In the genomic region with DNA sequence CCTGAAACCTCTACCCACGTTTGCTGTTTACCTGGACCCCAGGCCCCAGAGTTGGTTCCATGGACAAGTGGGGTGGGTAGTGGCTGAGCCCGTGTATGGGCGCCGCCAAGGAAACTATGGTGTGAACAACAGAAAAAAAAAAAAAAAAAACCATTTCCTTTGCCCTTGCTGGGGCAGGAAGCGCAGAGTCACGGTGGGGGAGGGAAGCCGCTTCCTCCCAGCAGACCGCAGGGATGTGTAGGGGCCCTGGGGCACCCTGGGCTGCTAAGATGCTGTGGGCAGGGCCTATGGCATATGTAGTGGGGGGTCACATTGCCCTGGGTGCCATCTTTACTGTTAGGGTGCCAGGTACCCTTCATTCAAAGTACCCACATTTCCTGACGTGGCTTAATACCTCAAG, we compare ENCODE assay signal across 12 mouse cellular contexts. TPM values are rescaled to one million over a fixed set of nuclear protein-coding genes. Genes with fewer than 3 reads are reported as not detected.
DNase-seq lines count a peak whose midpoint lies in the region; ATAC-seq and TF ChIP-seq lines count a peak whose summit lies in the region.
"Had no signal": no experiment of that assay in that cellular context is flagged by ENCODE, and none has a peak within 500 bp of the region (broad histone marks: within the 10 kb centered on the region; RNA-seq: fewer than 3 reads in every experiment).

No protein-coding gene starts in this region.

- no peaks in the 10 kb centered on the region for H3K4me1 ChIP-seq in lung, postnatal 0 days (ENCODE audit: insufficient read depth, low read depth, low read length)
- peaks cover 39% of the 10 kb centered on the region for H3K4me1 ChIP-seq in liver, embryonic 12.5 days
- H3K4me1 ChIP-seq: stomach, embryonic 15.5 days had no signal

- ATAC-seq in lung, postnatal 0 days: peak; percentile 44; the same call in 1 of the 2 replicates
- peak; percentile 33; the same call in 1 of the 2 replicates for ATAC-seq in liver, embryonic 12.5 days

- no peaks in the 10 kb centered on the region for H3K9me3 ChIP-seq in lung, postnatal 0 days (ENCODE audit: low read length)
- H3K9me3 ChIP-seq in liver, embryonic 12.5 days (replicated peaks): no peaks in the 10 kb centered on the region
- H3K9me3 ChIP-seq: stomach, embryonic 15.5 days had no signal

- H3K9ac ChIP-seq in lung, postnatal 0 days (replicated peaks; ENCODE audit: low read depth): no peak overlapping the region
- no peak overlapping the region for H3K9ac ChIP-seq in liver, embryonic 12.5 days
- H3K9ac ChIP-seq: stomach, embryonic 15.5 days had no signal

- WGBS in lung, postnatal 0 days: 59% methylated on average over 9 of the region's 9 CpGs
- 22% methylated on average over 9 of the region's 9 CpGs for WGBS in liver, embryonic 12.5 days (ENCODE audit: insufficient replicate concordance)

- no peak for TF ChIP-seq EP300 in lung, postnatal 0 days (IDR thresholded peaks at IDR 0.05)

- no peak overlapping the region for H3K4me2 ChIP-seq in lung, postnatal 0 days (replicated peaks; ENCODE audit: low read depth, low read length)
- peak overlapping the region; percentile 48 for H3K4me2 ChIP-seq in liver, embryonic 12.5 days
- H3K4me2 ChIP-seq: stomach, embryonic 15.5 days had no signal

- no peaks in the 10 kb centered on the region for H3K27me3 ChIP-seq in lung, postnatal 0 days (replicated peaks; ENCODE audit: insufficient read depth, low read length)
- H3K27me3 ChIP-seq in liver, embryonic 12.5 days (replicated peaks): no peaks in the 10 kb centered on the region
- H3K27me3 ChIP-seq: stomach, embryonic 15.5 days had no signal

- no peak for TF ChIP-seq CTCF in lung, postnatal 0 days (IDR thresholded peaks at IDR 0.05)

- no peak overlapping the region for H3K27ac ChIP-seq in lung, postnatal 0 days (ENCODE audit: low read length)
- 0 out of 2 replicates have a peak overlapping the region, but pooled peaks have one; percentile 28 for H3K27ac ChIP-seq in liver, embryonic 12.5 days
- H3K27ac ChIP-seq: left cerebral cortex, adult 2 months; stomach, embryonic 15.5 days had no signal

- H3K36me3 ChIP-seq in lung, postnatal 0 days (ENCODE audit: insufficient read depth, low read length): no peaks in the 10 kb centered on the region
- peaks cover 13% of the 10 kb centered on the region; the same call in 1 of the 2 replicates for H3K36me3 ChIP-seq in liver, embryonic 12.5 days
- H3K36me3 ChIP-seq: stomach, embryonic 15.5 days had no signal

- DNase-seq in lung, postnatal 0 days (ENCODE audit: low spot score): no peak
- no peak for DNase-seq in lung, postnatal 10 days
- peak; percentile 75 to 80 for DNase-seq in natural killer cell, adult 2 months (ENCODE audit: low spot score in 2 of 2)
- no peak for DNase-seq in cerebellum, adult 11-12 months
- no peak for DNase-seq in yolk sac, embryonic 10.5 days (ENCODE audit: low spot score)
- no peak for DNase-seq in testis, postnatal 14 days (ENCODE audit: low spot score)
- no peak for DNase-seq in frontal cortex, postnatal 14 days (ENCODE audit: low spot score in 2 of 2)
- DNase-seq: adrenal gland, postnatal 25 days; kidney, adult 11 months had no signal

- H3K4me3 ChIP-seq in lung, postnatal 0 days (ENCODE audit: low read depth, low read length): no peak overlapping the region
- H3K4me3 ChIP-seq in liver, embryonic 12.5 days: 0 out of 2 replicates have a peak overlapping the region, but pooled peaks have one; percentile 12
- H3K4me3 ChIP-seq: left cerebral cortex, adult 2 months; stomach, embryonic 15.5 days had no signal

RNA-seq across cellular contexts. Expression of a gene that starts 8.7 kb away (rescaled TPM):
- 6.2 and 6.6 TPM in 2 replicates for polyA plus RNA-seq in lung, postnatal 0 days (2015; fragmentation: Nextera tagmentation; extraction: Ambion mirVana)
- 4.7 and 4.9 TPM in 2 replicates for polyA plus RNA-seq in liver, embryonic 12.5 days (2016; fragmentation: Nextera tagmentation; extraction: Ambion mirVana)

RNA-seq across cellular contexts. Expression of a gene that starts 11.1 kb away (rescaled TPM):
- 180 and 200 TPM in 2 replicates for polyA plus RNA-seq in lung, postnatal 0 days (2015; fragmentation: Nextera tagmentation; extraction: Ambion mirVana)
- polyA plus RNA-seq in liver, embryonic 12.5 days (2016; fragmentation: Nextera tagmentation; extraction: Ambion mirVana): 103 and 105 TPM in 2 replicates

RNA-seq across cellular contexts. Expression of a gene that starts 21.0 kb away (rescaled TPM):
- polyA plus RNA-seq in lung, postnatal 0 days (2015; fragmentation: Nextera tagmentation; extraction: Ambion mirVana): 45.2 and 46.6 TPM in 2 replicates
- 5.3 and 6.7 TPM in 2 replicates for polyA plus RNA-seq in liver, embryonic 12.5 days (2016; fragmentation: Nextera tagmentation; extraction: Ambion mirVana)

Comparison
In these comparisons a context has a peak if more than half of its experiments do, and no peak if none do; other contexts are left out.
1. DNase-seq: peak in natural killer cell, adult 2 months (2 of 2); none in lung, postnatal 0 days (single experiment), lung, postnatal 10 days (single experiment), cerebellum, adult 11-12 months (single experiment), yolk sac, embryonic 10.5 days (single experiment), testis, postnatal 14 days (single experiment) and frontal cortex, postnatal 14 days (0 of 2).